Mouse (Mus musculus): ENCODE results near the gene Prtn3.
A peak's percentile ranks its signal among the peaks of the same experiment; 100 is the strongest.
"Not testable (repeated sequence)": the region's sequence is repeated elsewhere in the genome, so short reads cannot be mapped to it uniquely, and the experiment has no call there.

The Prtn3 gene

DNA sequence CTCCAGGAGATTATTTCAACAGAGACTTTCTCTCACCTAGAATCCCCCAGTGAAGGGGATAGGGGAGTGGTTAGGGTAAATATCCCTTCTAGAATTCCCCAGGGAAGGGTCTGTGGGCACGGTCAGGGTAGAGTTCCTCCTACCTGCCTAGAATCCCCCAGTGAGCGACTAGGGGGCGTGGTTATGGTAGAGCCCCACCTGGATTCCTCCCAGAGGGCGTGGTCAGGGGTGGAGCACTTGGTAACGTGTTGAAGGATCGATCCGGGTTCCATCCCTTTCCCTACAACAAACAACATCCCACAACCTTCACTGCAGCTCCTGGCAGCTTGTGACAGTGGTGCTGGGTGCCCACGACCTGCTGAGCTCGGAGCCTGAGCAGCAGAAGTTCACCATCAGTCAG lies 6.4 kb downstream of the Prtn3 start:
- no peak for DNase-seq

DNA sequence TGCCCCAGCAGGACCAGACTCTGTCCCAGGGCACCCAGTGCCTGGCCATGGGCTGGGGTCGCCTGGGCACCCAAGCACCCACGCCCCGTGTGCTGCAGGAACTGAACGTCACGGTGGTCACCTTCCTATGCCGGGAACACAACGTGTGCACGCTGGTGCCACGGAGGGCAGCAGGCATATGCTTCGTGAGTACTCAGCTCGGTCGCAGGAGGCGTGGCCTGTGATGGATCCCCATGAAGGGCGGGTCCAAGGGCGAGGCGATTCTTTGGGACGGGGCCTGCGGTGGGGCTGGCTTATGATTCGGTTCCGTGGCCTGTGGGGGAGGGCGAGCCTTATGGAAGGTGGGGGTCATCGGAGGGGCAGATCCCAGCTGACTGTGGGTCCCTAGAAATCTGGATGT lies 7.7 kb downstream of the Prtn3 start:
- DNase-seq = no peak

DNA sequence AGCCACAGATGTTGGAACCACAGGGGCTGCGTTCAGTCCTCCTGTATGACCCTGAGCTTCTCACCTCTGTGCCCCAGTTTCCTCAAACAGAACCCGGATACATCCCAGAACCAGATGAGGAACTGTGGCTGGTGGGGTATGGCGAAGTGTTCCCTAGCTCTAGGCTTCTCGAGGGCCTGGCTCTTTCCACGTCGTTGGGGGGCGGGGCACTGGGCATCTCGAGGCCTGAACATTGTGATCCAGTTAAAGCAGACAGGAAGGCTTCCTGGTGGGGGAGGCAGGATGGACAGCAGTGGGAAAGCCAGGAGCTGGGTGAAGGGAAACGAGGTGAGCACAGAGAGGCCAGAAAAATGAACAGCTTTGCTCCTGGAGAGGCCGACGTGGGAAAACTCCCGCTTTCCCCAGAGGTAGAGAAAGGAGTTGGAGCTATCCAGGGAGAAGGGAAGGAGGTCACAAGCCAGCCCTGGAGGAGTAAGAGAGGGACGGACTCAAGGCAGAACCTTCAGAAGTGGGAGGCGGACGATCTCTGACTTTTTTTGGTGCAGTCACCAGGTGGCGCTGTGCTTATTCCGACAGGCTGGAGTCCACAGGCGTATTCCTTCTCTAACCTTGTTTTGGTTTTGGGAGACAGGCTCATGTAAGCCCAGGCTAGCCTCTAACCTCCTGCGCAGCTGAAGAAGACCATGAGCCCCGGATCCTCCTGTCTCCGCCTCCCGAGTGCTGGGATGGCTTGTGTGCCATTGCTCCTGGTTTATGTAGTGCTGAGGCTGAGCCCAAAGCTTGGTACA lies 9.2 kb downstream of the Prtn3 start:
- DNase-seq = peak; percentile 77

DNA sequence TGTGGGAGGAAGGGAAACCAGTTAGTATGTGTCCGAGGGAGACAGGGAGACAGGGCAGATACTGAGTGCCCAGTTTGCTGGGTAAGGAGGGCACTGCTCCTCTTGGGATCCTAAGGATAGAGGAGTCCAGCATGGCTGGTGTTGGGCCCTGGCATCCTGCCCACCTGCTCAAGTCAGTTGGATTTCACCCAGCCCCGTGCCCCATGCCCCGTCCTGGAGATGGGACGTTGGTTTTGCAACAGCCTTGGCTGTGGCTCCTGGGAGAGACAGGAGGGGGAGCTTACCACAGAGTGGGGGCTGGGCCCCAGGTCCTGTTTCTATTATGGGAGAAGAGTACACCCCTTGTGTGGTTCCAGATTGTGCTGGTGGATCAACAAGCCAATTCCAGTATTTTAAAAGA lies 10.2 kb downstream of the Prtn3 start:
- DNase-seq = no peak

DNA sequence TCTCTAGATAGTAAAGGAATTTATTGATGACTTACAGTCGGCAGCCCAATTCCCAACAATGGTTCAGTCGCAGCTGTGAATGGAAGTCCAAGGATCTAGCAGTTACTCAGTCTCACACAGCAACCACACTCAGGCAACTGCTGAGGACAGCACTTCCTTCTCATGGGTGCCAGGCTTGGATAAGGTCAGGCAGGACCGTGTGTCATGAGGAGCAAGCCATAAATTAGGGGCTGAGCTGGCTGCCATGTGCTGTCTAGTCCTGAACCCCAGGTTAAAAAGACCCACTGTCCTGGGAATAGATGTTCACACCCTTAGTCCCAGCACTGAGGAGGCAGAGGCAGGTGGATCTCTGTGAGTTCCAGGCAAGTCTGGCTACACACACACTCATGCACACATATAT lies 10.7 kb downstream of the Prtn3 start:
- not testable (repeated sequence) for DNase-seq

DNA sequence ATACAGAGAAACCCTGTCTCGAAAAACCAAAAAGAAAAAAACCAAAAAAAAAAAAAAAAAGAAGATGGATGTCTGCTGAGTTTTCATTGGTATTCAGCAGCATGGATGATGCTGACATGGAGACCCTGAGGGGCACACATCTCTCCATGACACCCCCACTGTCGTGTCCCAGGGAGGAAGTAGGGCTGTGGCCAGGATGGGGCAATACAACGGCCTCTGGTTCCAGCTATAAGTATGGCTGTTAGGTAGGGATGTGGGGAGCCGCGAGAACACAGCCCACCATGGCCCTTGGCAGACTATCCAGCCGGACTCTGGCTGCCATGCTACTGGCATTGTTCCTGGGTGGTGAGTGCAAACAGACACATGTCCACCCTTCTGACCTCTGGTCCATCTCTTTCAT lies 11.8 kb downstream of the Prtn3 start, which contains the start of gene Elane:
Elane (plus strand) TSS at position 194 of the 400 bp plus-strand sequence.
- no peak for DNase-seq

DNA sequence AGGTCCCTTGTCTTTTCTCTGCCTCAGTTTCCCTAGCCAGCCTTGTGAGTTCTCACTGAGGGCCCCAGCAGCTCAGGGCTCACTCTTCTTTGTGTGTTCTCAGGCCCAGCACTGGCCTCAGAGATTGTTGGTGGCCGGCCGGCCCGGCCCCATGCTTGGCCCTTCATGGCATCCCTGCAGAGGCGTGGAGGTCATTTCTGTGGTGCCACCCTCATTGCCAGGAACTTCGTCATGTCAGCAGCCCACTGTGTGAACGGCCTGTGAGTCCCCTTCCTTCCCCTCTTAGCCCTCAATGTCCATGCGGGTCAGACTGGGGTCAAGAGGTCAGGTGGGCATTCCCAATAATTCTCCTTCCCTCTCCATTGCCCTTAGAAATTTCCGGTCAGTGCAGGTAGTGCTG lies 12.3 kb downstream of the Prtn3 start:
- no peak for DNase-seq

DNA sequence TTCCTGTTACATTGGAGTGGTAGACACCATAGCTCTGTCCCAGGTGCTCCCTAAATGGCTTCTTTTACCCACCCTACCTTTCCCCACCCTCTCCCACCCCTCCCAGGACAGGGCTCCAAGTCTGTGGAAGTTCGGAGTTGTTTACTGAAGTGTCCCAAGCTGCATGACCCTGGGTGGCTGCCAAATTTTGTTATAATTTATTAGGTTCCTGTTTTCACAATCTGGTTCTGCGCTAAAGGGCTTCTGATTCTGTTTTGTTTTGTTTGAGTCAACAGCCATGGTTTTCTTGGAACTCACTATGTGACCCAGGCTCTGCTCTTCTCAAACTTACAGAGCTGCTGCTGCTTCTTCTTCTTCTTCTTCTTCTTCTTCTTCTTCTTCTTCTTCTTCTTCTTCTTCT lies 15.1 kb downstream of the Prtn3 start:
- DNase-seq = no peak

DNA sequence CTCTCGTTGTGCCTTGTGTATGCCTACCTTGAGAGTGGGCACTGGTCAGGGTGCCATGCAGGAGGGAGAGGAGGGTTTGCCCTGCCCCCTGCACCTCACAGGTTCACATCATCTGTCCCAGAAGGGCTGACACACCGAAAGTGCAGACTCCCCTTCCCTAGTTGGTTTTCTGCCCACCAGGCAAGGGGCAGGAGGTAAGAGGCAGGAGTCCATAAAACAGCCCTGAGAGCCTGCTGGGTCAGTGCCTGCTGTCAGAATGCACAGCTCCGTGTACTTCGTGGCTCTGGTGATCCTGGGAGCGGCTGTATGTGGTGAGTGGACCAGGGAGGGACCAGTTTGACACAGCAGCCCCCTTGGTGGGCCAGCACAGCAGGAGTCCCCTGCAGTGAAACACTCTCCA lies 16.4 kb downstream of the Prtn3 start, which contains the start of gene Cfd:
Cfd (plus strand) TSS at position 184 of the 400 bp plus-strand sequence.
- DNase-seq = no peak

DNA sequence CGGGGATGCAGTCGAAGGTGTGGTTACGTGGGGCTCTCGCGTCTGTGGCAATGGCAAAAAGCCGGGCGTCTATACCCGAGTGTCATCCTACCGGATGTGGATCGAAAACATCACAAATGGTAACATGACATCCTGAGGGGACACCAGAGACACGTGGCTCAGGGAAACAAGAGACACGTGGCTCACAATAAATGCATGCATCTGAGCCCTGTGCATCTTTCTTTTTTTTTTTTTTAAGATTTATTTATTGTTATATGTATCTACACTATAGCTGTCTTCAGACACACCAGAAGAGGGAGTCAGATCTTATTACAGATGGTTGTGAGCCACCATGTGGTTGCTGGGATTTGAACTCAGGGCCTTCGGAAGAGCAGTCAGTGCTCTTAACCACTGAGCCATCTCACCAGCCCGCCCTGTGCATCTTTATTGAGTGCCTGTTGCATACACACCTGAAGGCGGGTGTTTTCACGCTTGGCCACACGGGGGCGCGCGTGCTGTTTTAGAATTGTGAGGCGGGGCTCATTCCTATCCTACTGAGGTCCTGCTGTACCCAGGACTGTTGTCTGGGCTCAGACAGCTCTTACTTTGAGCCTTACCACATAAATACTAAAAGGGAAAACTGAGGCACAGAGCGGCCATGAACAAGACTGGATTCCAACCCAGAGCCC lies 18.3 kb downstream of the Prtn3 start:
- peak; percentile 69 for DNase-seq

DNA sequence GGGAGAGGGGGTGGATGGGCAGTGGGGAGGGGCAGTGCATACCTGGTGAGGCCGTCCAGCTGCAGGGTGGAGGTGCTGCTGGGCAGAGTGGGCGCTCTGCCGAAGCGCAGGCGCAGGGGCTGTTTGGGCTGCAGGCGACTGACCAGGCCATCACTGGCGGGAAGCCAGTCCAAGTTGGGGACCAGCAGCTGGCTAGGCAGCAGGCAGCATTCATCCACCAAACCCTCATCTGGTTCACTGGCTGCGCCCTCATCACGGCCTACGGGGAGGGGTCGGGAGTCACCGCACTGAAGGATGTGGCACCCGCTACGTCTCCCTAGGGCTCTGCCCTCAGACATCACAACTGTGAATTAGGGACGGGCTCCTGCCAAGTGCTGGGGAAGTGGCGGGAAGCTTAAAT lies 22.0 kb downstream of the Prtn3 start:
- DNase-seq = no peak

DNA sequence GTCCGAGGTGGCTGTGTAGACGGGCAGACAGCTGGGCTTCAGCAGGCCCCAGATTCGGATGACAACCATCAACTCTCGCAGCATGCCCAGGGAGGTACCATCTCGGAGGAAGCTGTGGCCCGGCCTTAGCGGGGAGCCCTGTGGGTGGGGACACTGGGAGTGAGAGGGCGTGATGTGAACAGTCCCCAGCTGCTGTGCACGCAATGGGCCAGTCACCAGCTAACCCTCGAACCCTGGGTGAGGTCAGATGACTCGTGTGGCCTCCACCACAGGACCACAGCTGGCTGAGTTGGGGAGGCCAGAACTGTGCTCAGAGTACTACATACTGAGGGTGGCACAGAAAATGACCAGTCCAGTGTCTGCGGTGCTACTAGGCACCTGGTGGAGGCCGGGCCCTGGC lies 22.5 kb downstream of the Prtn3 start:
- DNase-seq = no peak

DNA sequence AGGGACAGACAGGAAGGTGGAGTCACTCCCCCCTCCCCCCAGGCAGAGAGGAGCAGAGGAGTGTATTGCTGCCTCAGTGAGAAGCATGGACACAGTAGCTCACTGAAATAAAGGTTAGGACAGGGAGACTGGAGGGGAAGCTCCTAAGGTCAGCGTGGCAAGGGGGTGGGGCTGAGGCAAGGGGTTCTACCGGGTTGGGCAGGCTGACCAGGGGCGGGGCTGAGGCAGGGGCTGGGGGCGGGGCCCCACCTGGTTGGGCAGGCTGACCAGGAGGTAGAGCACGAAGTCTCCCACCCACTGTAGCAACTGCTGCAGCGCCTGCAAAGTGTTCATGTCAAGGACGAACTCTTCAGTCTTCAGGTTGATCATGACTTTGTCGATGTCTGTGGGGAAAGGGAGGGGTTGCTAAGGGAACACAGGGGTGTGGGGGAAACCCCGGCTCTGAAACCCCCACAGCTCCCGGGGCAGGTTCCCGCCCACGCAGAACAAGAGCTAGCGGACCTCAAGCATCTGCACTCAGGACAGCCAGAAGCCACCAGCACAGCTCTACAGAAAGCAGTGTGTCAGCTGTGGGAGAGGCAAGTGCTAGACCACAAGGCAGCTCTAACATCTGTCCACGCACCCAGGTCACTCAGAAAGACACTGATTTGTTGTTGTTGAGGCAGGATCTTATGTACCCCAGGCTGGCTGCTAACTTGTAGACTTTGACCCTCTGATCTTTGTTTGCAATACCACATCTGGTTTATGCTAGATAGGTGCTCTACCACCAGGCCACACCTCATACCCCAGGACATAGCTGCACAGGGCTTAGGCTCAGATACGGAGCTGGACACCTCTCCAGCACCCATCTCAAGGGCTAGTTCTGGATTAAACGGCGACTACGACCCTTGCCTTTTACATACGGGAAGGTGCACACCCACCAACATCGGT lies 23.3 kb downstream of the Prtn3 start:
- no peak for DNase-seq

DNA sequence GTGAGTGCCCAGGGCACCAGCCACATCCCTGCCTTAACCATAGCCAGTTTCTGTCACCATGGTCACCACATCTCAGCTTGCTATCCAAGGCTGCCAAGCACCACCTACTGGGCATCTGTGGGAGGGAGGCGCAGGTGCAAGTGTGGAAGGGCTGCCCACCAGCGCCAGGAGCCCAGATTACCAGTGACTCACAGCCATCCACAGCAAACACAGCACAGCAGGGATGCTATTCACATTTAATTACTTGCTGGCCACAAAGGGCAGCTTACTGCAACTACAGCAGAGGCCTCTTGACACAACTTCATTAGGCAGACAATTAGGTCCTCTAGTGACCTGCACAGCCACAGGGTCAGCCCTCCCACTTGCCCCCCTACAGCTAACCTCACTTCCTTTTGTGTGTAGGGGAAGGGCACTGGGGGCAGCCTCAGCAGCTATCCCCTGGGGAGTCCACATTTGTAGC lies 26.7 kb downstream of the Prtn3 start:
- peak; percentile 93 for DNase-seq

DNA sequence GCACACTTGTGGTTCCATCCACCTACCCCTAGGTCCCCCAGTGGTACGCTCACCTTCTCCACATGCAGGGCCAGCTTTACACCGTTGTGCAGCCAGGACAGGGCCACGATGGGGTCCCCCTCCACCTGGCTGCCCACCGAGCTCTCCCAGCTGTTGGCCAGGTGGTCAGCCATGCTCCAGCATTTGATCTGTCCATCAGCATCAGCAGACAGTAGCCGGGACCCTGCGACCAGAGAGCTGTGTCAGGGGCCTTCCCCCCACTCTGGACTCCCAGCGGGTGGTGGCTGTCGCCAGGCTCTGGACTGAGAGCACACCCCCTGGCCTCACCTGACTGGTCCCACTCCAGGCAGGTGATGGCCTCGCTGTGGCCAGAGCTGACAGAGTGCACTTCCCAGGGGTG lies 32.4 kb downstream of the Prtn3 start:
- no peak for DNase-seq

DNA sequence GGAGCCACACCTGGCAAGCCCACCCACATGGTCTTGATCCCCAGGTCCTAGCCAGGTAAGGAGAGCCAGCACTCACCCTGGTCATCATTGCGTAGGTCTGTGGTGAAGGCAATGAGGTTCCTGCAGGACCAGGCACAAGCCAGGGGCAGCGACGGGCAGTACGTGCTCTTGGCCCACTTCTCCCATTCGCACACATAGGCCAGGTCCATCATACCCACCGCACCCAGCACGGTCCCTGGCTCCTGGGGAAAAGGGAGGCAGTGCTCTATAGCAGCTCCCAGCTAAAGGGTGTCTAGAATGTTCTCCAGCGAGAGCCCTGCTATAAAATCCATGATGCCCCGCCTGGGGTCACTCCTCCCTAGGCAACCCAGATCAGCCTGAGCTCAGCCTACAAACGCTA lies 33.1 kb downstream of the Prtn3 start:
- no peak for DNase-seq

DNA sequence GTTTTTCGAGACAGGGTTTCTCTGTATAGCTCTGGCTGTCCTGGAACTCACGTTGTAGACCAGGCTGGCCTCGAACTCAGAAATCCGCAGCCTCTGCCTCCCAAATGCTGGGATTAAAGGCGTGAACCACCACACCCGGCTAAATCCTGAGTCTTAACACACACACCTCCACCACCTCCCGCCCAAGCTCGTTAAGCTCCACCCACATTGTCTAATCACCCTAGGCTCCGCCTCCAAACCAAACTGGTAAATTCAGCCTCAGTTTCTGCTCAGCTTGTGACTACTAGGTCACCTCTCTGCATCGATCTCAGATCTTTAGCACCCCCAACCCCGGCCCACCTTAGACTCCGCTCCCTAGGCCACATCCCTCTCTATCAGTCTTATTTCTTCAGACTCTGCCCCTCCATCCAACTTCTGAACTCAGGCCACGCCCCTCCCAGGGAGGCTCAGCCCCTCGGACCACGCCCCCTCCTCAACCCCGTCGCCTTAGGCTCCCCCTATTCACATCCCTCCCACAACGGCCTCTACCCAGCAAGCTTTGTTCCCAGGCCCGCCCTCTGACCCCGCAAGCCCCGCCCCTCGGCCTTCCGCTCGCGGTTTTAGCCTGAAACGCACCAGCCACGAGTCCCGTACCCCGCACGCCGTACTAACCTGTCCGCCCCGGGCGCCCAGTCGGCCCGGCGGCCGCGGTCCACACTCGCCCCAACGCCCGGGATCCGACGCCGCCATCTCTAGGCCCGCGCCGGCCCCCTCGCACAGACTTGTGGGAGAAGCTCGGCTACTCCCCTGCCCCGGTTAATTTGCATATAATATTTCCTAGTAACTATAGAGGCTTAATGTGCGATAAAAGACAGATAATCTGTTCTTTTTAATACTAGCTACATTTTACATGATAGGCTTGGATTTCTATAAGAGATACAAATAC lies 34.2 kb downstream of the Prtn3 start, which contains the start of gene Med16:
Med16 (minus strand) TSS at position 757 of the 925 bp plus-strand sequence.
- peak; percentile 97 for DNase-seq

DNA sequence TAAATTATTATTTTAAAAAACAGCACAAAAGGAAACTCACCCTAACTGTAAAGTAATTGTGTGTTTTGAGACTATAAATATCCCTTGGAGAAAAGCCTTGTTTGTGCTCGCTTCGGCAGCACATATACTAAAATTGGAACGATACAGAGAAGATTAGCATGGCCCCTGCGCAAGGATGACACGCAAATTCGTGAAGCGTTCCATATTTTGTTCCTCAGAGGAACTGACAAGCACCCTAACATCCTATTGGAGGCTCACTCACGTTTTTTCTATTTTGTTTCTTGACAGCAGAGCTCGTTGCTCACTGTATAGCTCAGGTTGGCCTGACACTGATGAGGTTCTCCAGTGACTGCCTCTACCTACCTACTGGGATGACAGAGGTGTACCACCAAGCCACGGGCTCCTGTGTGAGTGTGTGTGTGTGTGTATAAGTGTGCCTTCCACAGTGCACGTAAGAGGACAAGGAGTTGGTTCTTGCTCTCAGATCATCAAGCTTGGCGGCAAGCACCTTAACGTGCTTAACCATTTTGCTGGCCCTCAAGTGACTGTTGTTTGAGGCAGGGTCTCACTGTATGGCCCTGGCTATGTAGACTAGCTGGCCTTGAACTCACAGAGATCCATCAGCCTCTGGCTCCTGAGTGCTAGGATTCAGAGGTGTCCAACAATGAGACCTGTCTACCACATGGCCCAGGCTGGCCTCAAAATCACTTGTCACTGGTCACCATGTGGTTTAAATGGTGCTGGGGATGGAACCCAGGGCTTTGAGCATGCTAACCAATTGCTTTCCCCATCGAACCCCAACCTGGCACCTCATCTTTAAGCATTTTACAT lies 35.0 kb downstream of the Prtn3 start:
- peak; percentile 75 for DNase-seq

DNA sequence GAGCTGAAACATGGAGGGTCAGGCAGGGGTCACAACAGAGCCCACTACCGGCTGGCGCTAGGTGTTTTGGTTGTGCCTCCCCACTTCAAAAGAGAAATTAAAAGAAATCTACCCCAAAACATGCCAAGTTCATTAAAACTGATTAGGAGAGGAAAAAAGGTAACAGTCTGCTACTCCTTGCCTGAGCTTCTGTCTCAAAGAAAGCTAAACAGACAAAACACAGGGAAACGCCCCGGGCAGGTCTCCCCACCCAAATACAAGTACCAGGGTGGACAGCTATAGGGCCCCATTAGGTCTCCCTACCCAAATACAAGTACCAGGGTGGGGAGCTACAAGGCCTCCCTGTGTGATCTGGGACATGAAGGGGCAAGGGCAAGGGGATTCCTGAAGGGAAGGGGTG lies 36.3 kb downstream of the Prtn3 start, which contains the start of gene Gm26602:
Gm26602 (plus strand) TSS at position 301 of the 400 bp plus-strand sequence.
- DNase-seq = no peak

DNA sequence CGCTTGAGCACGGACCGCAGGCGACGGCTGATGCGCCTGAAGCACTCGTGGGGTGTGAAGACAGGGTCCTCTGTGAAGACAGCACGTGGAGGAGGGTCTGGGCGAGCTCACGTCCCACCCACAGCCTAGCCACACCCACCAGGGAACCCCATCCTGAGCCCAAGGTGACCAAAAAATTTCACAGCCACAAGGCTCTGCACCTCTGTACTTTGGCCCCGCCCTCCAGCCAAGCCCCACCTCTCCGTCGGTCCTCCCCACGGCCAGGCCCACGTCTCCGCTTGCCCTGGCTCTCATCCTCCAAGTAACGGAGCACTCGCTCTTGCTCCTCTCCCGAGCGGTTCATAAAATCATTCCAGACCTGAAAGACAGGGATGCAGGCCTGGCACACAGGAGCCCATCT lies 38.1 kb downstream of the Prtn3 start:
- no peak for DNase-seq
